Mouse (Mus musculus) right cerebral cortex, postnatal 4 days (tissue): ENCODE data around the gene Miga1.

Source experiments
- DNase-seq: peaks from one replicate; pipeline ENCODE4 v3.0.0-alpha.2; 2022

Gene Miga1

DNA sequence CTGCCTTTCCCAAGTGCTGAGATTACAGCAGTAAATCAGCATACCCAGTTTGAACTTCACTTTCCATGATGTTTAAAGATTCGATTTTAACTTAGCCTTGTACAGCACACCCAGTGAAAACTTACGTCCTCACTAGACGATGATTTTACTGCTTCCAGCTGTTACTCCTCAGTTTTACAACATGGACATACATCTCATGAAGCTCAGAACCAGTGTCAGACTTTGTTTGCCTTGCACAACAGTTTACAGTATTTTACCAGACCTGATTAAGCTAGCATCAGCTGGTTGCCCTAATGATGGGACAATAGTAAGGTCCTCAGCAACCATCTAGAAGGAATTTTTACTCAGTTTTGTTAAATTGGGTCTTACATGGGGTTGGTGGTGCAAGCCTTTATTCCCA lies 99.1 kb downstream of the Miga1 start:
- DNase-seq: no peak

GRCm38 (mm10) chr3:152239592-152239991 lies 100.6 kb downstream of the Miga1 start:
- DNase-seq: no peak

GRCm38 (mm10) chr3:152238836-152239235 lies 101.4 kb downstream of the Miga1 start:
- DNase-seq: no peak

DNA sequence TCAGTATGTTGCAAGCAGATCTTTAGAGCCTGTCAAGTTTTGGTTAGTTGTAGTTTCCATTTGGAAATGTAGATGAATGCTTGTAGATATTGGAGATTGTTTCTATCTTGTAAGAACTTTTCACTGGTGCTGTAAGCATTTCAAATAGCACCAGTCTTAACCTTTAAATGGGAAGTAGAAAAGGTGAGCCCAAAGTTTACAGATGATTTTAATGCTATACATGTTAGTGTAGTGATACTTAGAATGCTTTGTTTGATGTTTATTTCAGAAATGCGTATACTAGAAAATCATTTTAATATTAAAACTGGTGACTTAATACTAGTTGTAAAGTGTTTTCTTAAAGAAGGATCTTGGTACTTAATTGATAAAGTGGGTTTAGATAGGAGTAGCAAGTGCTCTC lies 104.4 kb downstream of the Miga1 start:
- no peak for DNase-seq

DNA sequence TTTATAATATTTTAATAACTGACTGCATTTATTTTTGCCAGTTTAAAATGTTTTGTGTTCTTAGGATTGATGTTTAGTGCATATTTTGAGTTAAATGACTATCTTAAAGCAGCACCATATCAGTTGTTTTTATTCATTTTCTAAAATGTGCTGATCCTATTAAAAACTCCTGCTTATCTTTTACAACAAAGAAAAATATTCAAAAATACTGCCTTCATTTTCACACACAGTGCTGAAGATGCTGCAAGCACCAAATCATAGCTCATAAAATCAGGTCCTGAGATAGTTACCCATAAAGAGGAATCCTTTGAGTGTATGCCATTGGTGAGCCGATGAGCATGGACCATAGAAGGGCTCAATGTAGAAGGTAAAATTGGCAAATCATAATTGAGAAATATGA lies 105.0 kb downstream of the Miga1 start:
- DNase-seq: no peak

DNA sequence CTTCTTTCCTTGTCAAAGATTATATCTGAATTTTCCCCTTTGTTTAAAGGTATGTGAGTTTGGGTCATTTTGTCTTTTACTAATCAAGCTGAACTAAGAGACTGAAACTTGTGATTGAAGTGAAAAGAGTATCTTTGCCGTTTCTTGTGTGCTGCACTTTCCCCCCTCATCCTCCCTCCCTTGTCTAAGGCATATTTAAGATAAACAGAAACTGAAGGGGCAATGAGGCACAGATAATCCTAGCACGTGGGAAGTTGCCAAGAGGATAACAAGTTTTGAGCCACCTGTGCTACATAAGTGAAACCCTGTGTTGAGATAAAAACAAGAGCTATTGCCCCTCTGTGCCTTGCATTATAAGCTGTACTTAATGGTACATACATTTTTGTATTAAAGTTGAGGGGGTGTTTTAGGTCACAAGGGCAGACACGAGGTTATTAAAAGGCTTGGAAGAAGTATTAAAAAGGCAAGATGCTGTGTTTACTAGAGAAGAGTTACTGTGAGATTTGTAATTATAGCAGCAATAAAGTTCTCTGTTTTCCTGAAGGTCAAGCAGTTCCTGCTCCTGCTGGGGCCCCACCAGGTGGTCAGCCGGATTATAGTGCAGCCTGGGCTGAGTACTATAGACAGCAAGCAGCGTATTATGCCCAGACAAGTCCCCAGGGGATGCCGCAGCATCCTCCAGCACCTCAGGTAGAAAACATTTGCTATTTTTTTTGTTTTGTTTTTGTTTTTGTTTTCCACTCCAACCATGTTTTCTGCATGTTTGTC lies 108.7 kb downstream of the Miga1 start:
- no peak for DNase-seq

- no peak for DNase-seq
Measured at GRCm38 (mm10) chr3:152229271-152229670, 110.9 kb downstream of the Miga1 start.

- no peak for DNase-seq
Measured at GRCm38 (mm10) chr3:152228843-152229242, 111.4 kb downstream of the Miga1 start.

DNA sequence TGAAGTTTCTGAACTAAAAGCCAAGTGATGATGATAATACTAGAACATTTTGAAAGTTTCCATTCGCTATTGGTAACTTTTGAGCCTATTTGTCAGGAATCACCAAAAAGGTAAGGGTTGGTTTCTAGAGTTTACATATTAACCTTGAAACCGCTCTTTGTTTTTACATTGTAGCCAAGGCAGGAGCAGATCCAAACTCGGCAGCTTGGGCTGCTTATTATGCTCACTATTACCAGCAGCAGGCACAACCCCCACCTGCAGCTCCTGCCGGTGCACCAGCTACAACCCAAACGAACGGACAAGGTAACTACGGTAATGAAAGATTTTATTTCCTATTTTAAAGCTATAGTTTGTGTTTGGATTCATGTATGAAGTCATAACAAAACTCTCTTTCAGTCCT lies 114.3 kb downstream of the Miga1 start:
- no peak for DNase-seq

DNA sequence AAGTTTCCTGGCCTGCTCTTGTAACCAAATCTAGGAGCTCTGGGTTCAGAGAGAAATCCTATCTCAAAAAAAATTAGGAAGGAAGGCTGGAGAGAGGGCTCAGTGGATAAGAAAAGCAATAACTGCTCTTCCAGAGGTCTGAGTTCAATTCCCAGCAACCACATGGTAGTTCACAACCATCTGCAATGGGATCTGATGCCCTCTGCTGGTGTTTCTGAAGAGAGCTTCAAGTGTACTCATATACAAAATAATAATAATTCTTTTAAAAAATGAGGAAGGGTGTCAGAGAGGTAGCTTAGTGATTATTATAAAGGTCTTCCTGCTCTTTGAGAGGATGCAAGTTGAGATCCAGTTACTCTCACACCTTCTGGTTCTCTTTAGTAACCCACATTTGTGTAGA lies 115.3 kb downstream of the Miga1 start:
- no peak for DNase-seq
